In genomic region chrX:142808411-142808810, GRCm38 (mm10) we compare ENCODE assay signal across 8 mouse cellular contexts.
DNase-seq lines count a peak whose midpoint lies in the region; ATAC-seq and TF ChIP-seq lines count a peak whose summit lies in the region.

No protein-coding gene starts in this region.

- TF ChIP-seq POLR2A in heart, adult 2 months (IDR thresholded peaks at IDR 0.05; ENCODE audit: insufficient read depth, low read depth, low read length) = no peak

- H3K36me3 ChIP-seq in heart, adult 2 months (ENCODE audit: control insufficient read depth, insufficient read depth, low read length) = no peaks in the 10 kb centered on the region
- H3K36me3 ChIP-seq in heart, embryonic 11.5 days (ENCODE audit: control insufficient read depth, insufficient read depth, low read length) = no peaks in the 10 kb centered on the region

- no peaks in the 10 kb centered on the region for H3K9me3 ChIP-seq in heart, embryonic 11.5 days (replicated peaks; ENCODE audit: control insufficient read depth, low read length)

- no peaks in the 10 kb centered on the region for H3K27me3 ChIP-seq in heart, adult 2 months (ENCODE audit: control insufficient read depth, insufficient read depth, low read length)
- no peaks in the 10 kb centered on the region for H3K27me3 ChIP-seq in heart, embryonic 11.5 days (ENCODE audit: control insufficient read depth, insufficient read depth, low read length)

- no peak overlapping the region for H3K4me3 ChIP-seq in heart, adult 2 months
- no peak overlapping the region for H3K4me3 ChIP-seq in heart, embryonic 11.5 days (ENCODE audit: low read depth, low read length)

- no peak overlapping the region for H3K4me2 ChIP-seq in heart, embryonic 11.5 days

- no peak for ATAC-seq in heart, embryonic 11.5 days (replicated peaks; ENCODE audit: insufficient number of reproducible peaks, low FRiP score, low TSS enrichment)
- ATAC-seq in frontal cortex, adult (ENCODE audit: low TSS enrichment) = peak; percentile 73
- ATAC-seq in megakaryocyte-erythroid progenitor cell, adult 5-6 weeks (replicated peaks; ENCODE audit: low FRiP score, low TSS enrichment, poor library complexity, severe bottlenecking) = peak; percentile 74

- 28% methylated on average over 9 of the region's 9 CpGs for WGBS in heart, adult 2 months
- WGBS in heart, embryonic 11.5 days (ENCODE audit: insufficient replicate concordance) = 45% methylated on average over 9 of the region's 9 CpGs

- TF ChIP-seq CTCF in heart, adult 2 months (IDR thresholded peaks at IDR 0.05) = peak; percentile 80

- no peak for TF ChIP-seq EP300 in heart, adult 2 months (IDR thresholded peaks at IDR 0.05; ENCODE audit: insufficient read depth, low read depth, low read length)

- peak in 1 of 2 experiments; percentile 24 for DNase-seq in heart, adult 2 months
- peak; percentile 69 for DNase-seq in CD4-positive, CD25-positive, alpha-beta regulatory T cell, adult 2 months (ENCODE audit: low read depth, low spot score)
- DNase-seq in cerebellum, adult 11-12 months = peak; percentile 41
- DNase-seq in layer of hippocampus, adult 8-10 months (ENCODE audit: low spot score in 2 of 2) = peak; percentile 25 to 49
- DNase-seq in thymus, postnatal 0 days (ENCODE audit: low spot score) = peak; percentile 61

- no peak overlapping the region for H3K9ac ChIP-seq in heart, adult 2 months (ENCODE audit: low read depth, low read length)
- no peak overlapping the region for H3K9ac ChIP-seq in heart, embryonic 11.5 days (ENCODE audit: low read depth, low read length)

- H3K4me1 ChIP-seq in heart, adult 2 months (ENCODE audit: control insufficient read depth, insufficient read depth, low read length) = peaks cover 2% of the 10 kb centered on the region; the same call in 1 of the 2 replicates
- no peaks in the 10 kb centered on the region for H3K4me1 ChIP-seq in heart, embryonic 11.5 days (ENCODE audit: control insufficient read depth, insufficient read depth, low read length)

- intact Hi-C loops in heart, adult 2 months (cut with DNase I) = loop anchor here (1.0 to 5.0 kb wide), 2 partner anchors 254 to 431 kb away; no protein-coding TSS in a partner anchor

- H3K79me2 ChIP-seq in heart, adult 2 months (replicated peaks; ENCODE audit: control insufficient read depth, insufficient read depth, low read length) = no peaks in the 10 kb centered on the region

- H3K27ac ChIP-seq in heart, adult 2 months = no peak overlapping the region
- no peak overlapping the region for H3K27ac ChIP-seq in heart, embryonic 11.5 days (ENCODE audit: low read depth, low read length)
